ENCODE assay signal across 13 mouse cellular contexts in the genomic region with DNA sequence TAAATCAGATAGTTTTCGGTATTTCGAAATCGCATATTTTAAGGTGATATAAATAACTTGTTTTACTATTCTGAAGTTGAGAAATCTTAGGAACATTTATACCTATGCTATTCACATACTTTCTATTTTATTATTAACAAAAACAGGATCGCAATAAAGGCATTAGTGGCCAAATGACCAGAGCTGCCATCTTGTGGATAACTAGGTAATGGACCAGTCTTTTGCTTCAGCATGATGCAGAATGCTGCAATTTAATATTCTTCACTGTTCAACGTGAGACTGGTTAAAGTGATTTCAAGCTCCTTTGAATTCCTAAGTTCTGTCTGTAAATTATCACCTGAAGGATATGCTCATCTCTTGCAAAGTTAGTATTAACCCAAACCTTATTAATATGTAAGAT.
DNase-seq lines count a peak whose midpoint lies in the region; ATAC-seq and TF ChIP-seq lines count a peak whose summit lies in the region.
"Had no signal": no experiment of that assay in that cellular context is flagged by ENCODE, and none has a peak within 500 bp of the region (broad histone marks: within the 10 kb centered on the region; RNA-seq: fewer than 3 reads in every experiment).

No protein-coding gene starts in this region.

- H3K4me3 ChIP-seq in heart, postnatal 0 days (ENCODE audit: low read depth, low read length) = no peak overlapping the region
- H3K4me3 ChIP-seq in midbrain, embryonic 14.5 days (replicated peaks; ENCODE audit: low read depth, low read length) = no peak overlapping the region
- H3K4me3 ChIP-seq in midbrain, embryonic 13.5 days (replicated peaks) = no peak overlapping the region
- H3K4me3 ChIP-seq in stomach, postnatal 0 days (ENCODE audit: low read depth, low read length) = no peak overlapping the region

- H3K27ac ChIP-seq in heart, postnatal 0 days (ENCODE audit: low read depth) = no peak overlapping the region
- no peak overlapping the region for H3K27ac ChIP-seq in midbrain, embryonic 14.5 days (replicated peaks; ENCODE audit: low read depth, low read length)
- H3K27ac ChIP-seq in midbrain, embryonic 13.5 days = no peak overlapping the region
- H3K27ac ChIP-seq in stomach, postnatal 0 days (replicated peaks) = no peak overlapping the region
- H3K27ac ChIP-seq: liver, embryonic 14.5 days had no signal

- H3K9ac ChIP-seq in heart, postnatal 0 days (replicated peaks; ENCODE audit: low read depth, low read length) = no peak overlapping the region
- no peak overlapping the region for H3K9ac ChIP-seq in midbrain, embryonic 14.5 days (replicated peaks; ENCODE audit: low read length)
- no peak overlapping the region for H3K9ac ChIP-seq in midbrain, embryonic 13.5 days (replicated peaks)
- no peak overlapping the region for H3K9ac ChIP-seq in stomach, postnatal 0 days (ENCODE audit: low read length)
- H3K9ac ChIP-seq: liver, embryonic 14.5 days had no signal

- H3K27me3 ChIP-seq in heart, postnatal 0 days (ENCODE audit: control insufficient read depth, insufficient read depth, low read length) = no peaks in the 10 kb centered on the region
- H3K27me3 ChIP-seq in midbrain, embryonic 14.5 days (ENCODE audit: control insufficient read depth, insufficient read depth, low read length) = no peaks in the 10 kb centered on the region
- no peaks in the 10 kb centered on the region for H3K27me3 ChIP-seq in midbrain, embryonic 13.5 days
- H3K27me3 ChIP-seq in stomach, postnatal 0 days (ENCODE audit: control insufficient read depth, insufficient read depth, low read length) = no peaks in the 10 kb centered on the region

- TF ChIP-seq CTCF in heart, postnatal 0 days (IDR thresholded peaks at IDR 0.05; ENCODE audit: low read depth) = peak; percentile 37; the same call in 1 of the 2 replicates
- peak; percentile 56 for TF ChIP-seq CTCF in stomach, postnatal 0 days (IDR thresholded peaks at IDR 0.05; ENCODE audit: low read depth)

- no peaks in the 10 kb centered on the region for H3K36me3 ChIP-seq in heart, postnatal 0 days (replicated peaks; ENCODE audit: control insufficient read depth, insufficient read depth, low read length)
- no peaks in the 10 kb centered on the region for H3K36me3 ChIP-seq in midbrain, embryonic 14.5 days (ENCODE audit: control insufficient read depth, insufficient read depth, low read length)
- no peaks in the 10 kb centered on the region for H3K36me3 ChIP-seq in midbrain, embryonic 13.5 days
- H3K36me3 ChIP-seq in stomach, postnatal 0 days (ENCODE audit: control insufficient read depth, insufficient read depth, low read length) = no peaks in the 10 kb centered on the region

- H3K4me1 ChIP-seq in heart, postnatal 0 days (ENCODE audit: control insufficient read depth, insufficient read depth) = no peaks in the 10 kb centered on the region
- 0 out of 2 replicates have a peak, but pooled peaks cover 2% of the 10 kb centered on the region for H3K4me1 ChIP-seq in midbrain, embryonic 14.5 days (ENCODE audit: control insufficient read depth, insufficient read depth, low read length)
- no peaks in the 10 kb centered on the region for H3K4me1 ChIP-seq in midbrain, embryonic 13.5 days (replicated peaks)
- H3K4me1 ChIP-seq in stomach, postnatal 0 days (replicated peaks; ENCODE audit: control insufficient read depth, insufficient read depth) = no peaks in the 10 kb centered on the region

- H3K4me2 ChIP-seq in heart, postnatal 0 days (ENCODE audit: low read depth, low read length) = no peak overlapping the region
- H3K4me2 ChIP-seq in midbrain, embryonic 14.5 days (ENCODE audit: low read length) = no peak overlapping the region
- no peak overlapping the region for H3K4me2 ChIP-seq in midbrain, embryonic 13.5 days (replicated peaks)
- H3K4me2 ChIP-seq in stomach, postnatal 0 days (replicated peaks; ENCODE audit: low read depth) = no peak overlapping the region

- WGBS in heart, postnatal 0 days = 65% methylated on average over 5 of the region's 5 CpGs
- 72% methylated on average over 5 of the region's 5 CpGs for WGBS in midbrain, embryonic 14.5 days
- 74% methylated on average over 5 of the region's 5 CpGs for WGBS in midbrain, embryonic 13.5 days
- 70% methylated on average over 5 of the region's 5 CpGs for WGBS in stomach, postnatal 0 days

- no peak for ATAC-seq in heart, postnatal 0 days (ENCODE audit: insufficient read depth, low read depth)
- 0 out of 2 replicates have a peak, but pooled peaks have one; percentile 29 for ATAC-seq in midbrain, embryonic 14.5 days (ENCODE audit: low FRiP score, low TSS enrichment)
- ATAC-seq in midbrain, embryonic 13.5 days = no peak
- ATAC-seq in stomach, postnatal 0 days (ENCODE audit: low FRiP score, low TSS enrichment) = no peak

- no peak for DNase-seq in heart, postnatal 0 days (ENCODE audit: low spot score)
- DNase-seq in heart, adult 8-10 months (ENCODE audit: low spot score) = no peak
- DNase-seq in midbrain, embryonic 14.5 days = peak; percentile 78
- DNase-seq in brain, adult 2 months (ENCODE audit: low read depth, low spot score) = peak; percentile 35
- no peak for DNase-seq in stomach, postnatal 0 days (ENCODE audit: low spot score)
- no peak for DNase-seq in natural killer cell, adult 2 months (ENCODE audit: low spot score in 2 of 2)
- DNase-seq: adrenal gland, postnatal 36 days; heart, adult 18-20 months; heart, postnatal 4 days; kidney, adult 9 months; lung, postnatal 4 days had no signal

- H3K9me3 ChIP-seq in heart, postnatal 0 days (replicated peaks; ENCODE audit: control insufficient read depth, low read length) = no peaks in the 10 kb centered on the region
- no peaks in the 10 kb centered on the region for H3K9me3 ChIP-seq in midbrain, embryonic 14.5 days (ENCODE audit: control insufficient read depth, low read length)
- H3K9me3 ChIP-seq in midbrain, embryonic 13.5 days = no peaks in the 10 kb centered on the region
- no peaks in the 10 kb centered on the region for H3K9me3 ChIP-seq in stomach, postnatal 0 days (ENCODE audit: control insufficient read depth, low read length)

- TF ChIP-seq EP300 in heart, postnatal 0 days (IDR thresholded peaks at IDR 0.05; ENCODE audit: low read depth) = no peak
- no peak for TF ChIP-seq EP300 in stomach, postnatal 0 days (optimal IDR thresholded peaks at IDR 0.05)

Comparison
In these comparisons a context has a peak if more than half of its experiments do, and no peak if none do; other contexts are left out.
1. DNase-seq: peak in midbrain, embryonic 14.5 days (single experiment) and brain, adult 2 months (single experiment); none in heart, postnatal 0 days (single experiment), heart, adult 8-10 months (single experiment), stomach, postnatal 0 days (single experiment) and natural killer cell, adult 2 months (0 of 2).